Mouse (Mus musculus) liver, adult 2 months (tissue): ENCODE results near the gene Mlh3. TPM values are rescaled to one million over a fixed set of nuclear protein-coding genes. Genes with fewer than 3 reads are reported as not detected.

Experiments used
- DNase-seq: peaks from one replicate; pipeline ENCODE4 v3.0.0-alpha.2; 2011; ENCODE audit warnings: low read depth, low spot score; ENCODE audit errors: extremely low read depth
- H3K27ac ChIP-seq: fragments of 200-500 bp; replicated peaks from 2 replicates; pipeline ENCODE4 v1.5.1; 2012; ENCODE audit warnings: low read depth, mild to moderate bottlenecking, control low read depth, inconsistent platforms, low read length; ENCODE audit not compliant: insufficient read depth
- H3K27me3 ChIP-seq: fragments of 200-500 bp; 2 replicates; pipeline ENCODE4 v1.6.1; 2012; ENCODE audit warnings: mild to moderate bottlenecking, moderate library complexity, low read length, inconsistent platforms; ENCODE audit not compliant: control insufficient read depth, insufficient read depth
- H3K36me3 ChIP-seq: fragments of 200-500 bp; 2 replicates; pipeline ENCODE4 v1.6.1; 2012; ENCODE audit warnings: low read length, inconsistent platforms; ENCODE audit not compliant: control insufficient read depth, insufficient read depth
- H3K4me1 ChIP-seq: fragments of 200-500 bp; 2 replicates; pipeline ENCODE4 v1.6.1; 2011; ENCODE audit warnings: low read length; ENCODE audit not compliant: control insufficient read depth, insufficient read depth
- H3K4me3 ChIP-seq: fragments of 200-500 bp; 2 replicates; pipeline ENCODE4 v1.5.1; 2011; ENCODE audit warnings: low read depth, mild to moderate bottlenecking, control low read depth, low read length, moderate library complexity; ENCODE audit not compliant: insufficient read depth
- H3K79me2 ChIP-seq: fragments of 200-500 bp; 2 replicates; pipeline ENCODE4 v1.6.1; 2012; ENCODE audit warnings: inconsistent platforms, mild to moderate bottlenecking, low read length, moderate library complexity; ENCODE audit not compliant: control insufficient read depth, insufficient read depth
- H3K9ac ChIP-seq: fragments of 200-500 bp; 2 replicates; pipeline ENCODE4 v1.6.1; 2012; ENCODE audit warnings: low read depth, mild to moderate bottlenecking, control low read depth, inconsistent platforms, low read length
- CTCF ChIP-seq: fragments of 200-500 bp; IDR thresholded peaks from 2 replicates; pipeline ENCODE4 v1.5.1; 2011; ENCODE audit warnings: low read depth, low read length, control low read depth
- POLR2A ChIP-seq: fragments of 200-500 bp; IDR thresholded peaks from 2 replicates; pipeline ENCODE4 v1.6.1; 2011; ENCODE audit warnings: low read length, control low read depth; ENCODE audit not compliant: insufficient read depth; ENCODE audit errors: extremely low read depth
- WGBS: fragments of 180-500 bp; shearing (Covaris S2); methylation state at CpG from one replicate; pipeline ENCODE4 v1.1.7; 2018; 5-methylcytosine and 5-hydroxymethylcytosine counted together
- polyA plus RNA-seq: library from polyadenylated mRNA; depleted of rRNA; stranded (reverse); fragments of >200 nt; gene quantifications from 2 replicates; pipeline ENCODE4 v1.2.3, GENCODE M21; 2012
- total RNA-seq: library from RNA; depleted of rRNA; stranded (reverse); fragments of >200 nt; gene quantifications from 2 replicates; pipeline ENCODE4 v1.2.3, GENCODE M21; 2014

The Mlh3 gene
- total and polyA plus RNA-seq, 2 experiments = 3.3 to 6.5 TPM

GRCm38 (mm10) chr12:85291541-85291940 lies 21.1 kb upstream of the Mlh3 start:
- DNase-seq = peak; percentile 23
- no peak overlapping the region for H3K9ac ChIP-seq
- peaks cover 17% of the 10 kb centered on the region for H3K4me1 ChIP-seq
- no peaks in the 10 kb centered on the region for H3K27me3 ChIP-seq
- H3K36me3 ChIP-seq = 0 out of 2 replicates have a peak, but pooled peaks cover 3% of the 10 kb centered on the region
- no peak overlapping the region for H3K4me3 ChIP-seq
- H3K79me2 ChIP-seq = peaks cover 17% of the 10 kb centered on the region; the same call in 1 of the 2 replicates
- H3K27ac ChIP-seq = no peak overlapping the region
- TF ChIP-seq CTCF = no peak
- no peak for TF ChIP-seq POLR2A

GRCm38 (mm10) chr12:85290633-85291032 lies 20.2 kb upstream of the Mlh3 start:
- no peaks in the 10 kb centered on the region for H3K27me3 ChIP-seq
- DNase-seq = no peak
- H3K79me2 ChIP-seq = peaks cover 17% of the 10 kb centered on the region; the same call in 1 of the 2 replicates
- no peak overlapping the region for H3K4me3 ChIP-seq
- TF ChIP-seq POLR2A (no peak), CTCF (no peak)
- H3K36me3 ChIP-seq = 0 out of 2 replicates have a peak, but pooled peaks cover 1% of the 10 kb centered on the region
- no peak overlapping the region for H3K27ac ChIP-seq
- peaks cover 17% of the 10 kb centered on the region for H3K4me1 ChIP-seq
- WGBS = 90% methylated on average over 10 of the region's 10 CpGs
- H3K9ac ChIP-seq = no peak overlapping the region

GRCm38 (mm10) chr12:85289157-85290000 lies 19.0 kb upstream of the Mlh3 start:
- Histone ChIP-seq H3K9ac (peak overlapping the region; percentile 36), H3K4me3 (peak overlapping the region; percentile 61)
- 42% methylated on average over 24 of the region's 24 CpGs for WGBS

GRCm38 (mm10) chr12:85288486-85289156 lies 18.2 kb upstream of the Mlh3 start, which contains the start of gene Zc2hc1c:
Zc2hc1c (plus strand) TSS chr12:85288591.
- Histone ChIP-seq H3K4me1 (peaks cover 17% of the 10 kb centered on the region), H3K4me3 (peak within 1 kb of the TSS; percentile 61), H3K27me3 (no peaks in the 10 kb centered on the region), H3K9ac (peak within 1 kb of the TSS; percentile 85), H3K79me2 (peaks cover 17% of the 10 kb centered on the region; the same call in 1 of the 2 replicates), H3K27ac (peak within 1 kb of the TSS; percentile 87), H3K36me3 (no peaks in the 10 kb centered on the region)
- DNase-seq = peak; percentile 91
- TF ChIP-seq CTCF = no peak
- TF ChIP-seq POLR2A = 0 out of 2 replicates have a peak, but pooled peaks have one; percentile 5
- under 1% methylated on average over 31 of the region's 31 CpGs for WGBS

More at GRCm38 (mm10) chr12:85289157-85290000, 19.0 kb upstream of the Mlh3 start:
- Histone ChIP-seq H3K27ac (peak overlapping the region; percentile 82), H3K4me1 (peaks cover 17% of the 10 kb centered on the region), H3K27me3 (no peaks in the 10 kb centered on the region), H3K36me3 (no peaks in the 10 kb centered on the region), H3K79me2 (peaks cover 17% of the 10 kb centered on the region; the same call in 1 of the 2 replicates)
- DNase-seq = peak; percentile 58
- TF ChIP-seq POLR2A = no peak
- no peak for TF ChIP-seq CTCF

GRCm38 (mm10) chr12:85287809-85288485 lies 17.5 kb upstream of the Mlh3 start, which contains the start of gene Acyp1:
Acyp1 (minus strand) TSS chr12:85288438.
- Histone ChIP-seq H3K79me2 (peaks cover 17% of the 10 kb centered on the region; the same call in 1 of the 2 replicates), H3K36me3 (no peaks in the 10 kb centered on the region), H3K4me3 (peak within 1 kb of the TSS; percentile 61), H3K9ac (peak within 1 kb of the TSS; percentile 85), H3K4me1 (peaks cover 17% of the 10 kb centered on the region), H3K27ac (peak within 1 kb of the TSS; percentile 87), H3K27me3 (no peaks in the 10 kb centered on the region)
- 11% methylated on average over 21 of the region's 21 CpGs for WGBS
- peak; percentile 69 for DNase-seq
- TF ChIP-seq POLR2A = 0 out of 2 replicates have a peak, but pooled peaks have one; percentile 23
- no peak for TF ChIP-seq CTCF
